Mouse (Mus musculus) layer of hippocampus, adult 8-10 months (tissue): Measurements from ENCODE around the gene Gorasp2. TPM values are rescaled to one million over a fixed set of nuclear protein-coding genes. Genes with fewer than 3 reads are reported as not detected.

ENCODE experiments used
- DNase-seq, 2 experiments: peaks; one replicate each; pipeline ENCODE4 v3.0.0; 2022; ENCODE audit warnings: low spot score in 2 of 2
- total RNA-seq, 4 experiments: library from RNA; stranded (reverse); gene quantifications; 2 replicates each; pipeline ENCODE4 v1.2.4; 2022

Gene Gorasp2
- total RNA-seq, 4 experiments from 2014 or later, result 97.9 to 104 (median 103) TPM

DNA sequence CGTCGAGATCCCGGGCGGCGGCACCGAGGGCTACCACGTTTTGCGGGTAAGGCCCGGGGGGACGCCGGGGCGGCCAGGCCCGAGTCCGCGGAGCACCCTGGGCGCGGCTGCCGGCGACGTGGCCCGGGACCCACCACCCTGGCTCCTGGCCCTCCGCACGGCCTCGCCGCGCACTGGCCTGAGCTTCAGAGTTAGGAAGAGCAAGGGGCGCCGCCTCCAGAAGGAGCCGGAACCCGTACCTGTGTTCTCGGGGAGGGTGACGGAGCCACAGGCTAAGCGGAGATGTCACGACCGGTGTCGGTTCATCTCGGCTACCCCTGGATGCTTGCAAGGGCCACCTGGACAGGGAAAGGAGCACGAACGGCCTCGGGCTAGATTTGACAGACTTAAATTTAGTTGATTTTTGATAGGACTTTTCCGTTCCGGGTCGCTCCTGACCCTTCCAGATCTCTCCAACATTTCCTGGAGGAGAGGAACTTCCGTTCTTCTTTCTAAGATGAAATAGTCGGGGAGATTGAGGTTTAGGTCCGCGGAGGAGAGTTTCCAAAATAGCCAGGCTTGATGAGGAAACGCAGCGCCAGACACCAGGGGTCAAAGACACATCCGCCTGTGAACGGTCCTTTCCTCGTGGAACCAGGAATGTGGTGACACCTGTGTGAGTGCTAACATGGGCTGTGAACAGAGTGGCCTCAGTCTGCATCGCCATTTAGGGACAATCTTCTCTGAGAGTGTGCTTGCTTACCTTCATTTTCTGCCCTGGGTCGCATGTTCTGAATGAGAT is 529 bp downstream of the Gorasp2 start, which contains the start of gene Gm26558:
Gm26558 (minus strand) TSS at position 394 of the 781 bp plus-strand sequence.
- no peak for DNase-seq

DNA sequence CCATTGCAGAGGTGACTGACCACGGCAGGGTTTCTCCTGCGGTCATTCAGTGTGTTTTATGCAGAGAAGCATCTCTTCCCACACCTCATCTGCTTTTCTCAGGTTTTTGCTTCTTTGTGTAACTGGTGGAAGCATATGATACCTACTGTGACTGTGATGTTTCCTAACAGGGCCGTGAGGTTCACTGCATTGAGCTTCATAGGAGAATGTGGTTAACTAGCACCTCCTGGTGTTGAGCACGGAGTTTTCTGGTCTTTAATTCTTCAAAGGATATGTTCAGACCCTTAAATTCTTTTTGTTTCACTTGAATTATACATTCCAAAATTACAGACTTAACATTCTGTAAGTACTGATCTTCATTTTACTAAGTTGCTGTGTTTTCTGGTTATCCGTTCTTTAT is 2.4 kb downstream of the Gorasp2 start:
- no peak for DNase-seq

DNA sequence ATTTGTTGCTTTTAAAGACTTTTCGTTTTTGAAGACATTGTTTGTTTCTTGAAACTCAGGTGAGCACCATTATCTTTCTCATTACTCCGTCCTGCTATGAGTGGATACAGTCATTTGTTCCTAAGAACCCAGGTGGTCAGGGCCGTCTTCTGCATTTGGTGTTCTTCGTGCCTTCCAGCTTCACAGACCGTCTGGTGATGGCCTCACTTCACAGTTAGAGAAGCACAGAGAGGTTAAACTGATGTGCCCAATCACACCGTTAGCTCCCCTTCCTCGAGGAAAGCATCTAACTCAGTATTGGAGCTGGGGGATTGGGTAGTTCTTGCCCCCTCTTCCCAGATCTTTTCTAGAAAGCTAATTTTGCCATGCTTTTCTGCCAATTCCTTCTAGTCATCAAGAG is 5.6 kb downstream of the Gorasp2 start:
- DNase-seq, result no peak

- no peak for DNase-seq
Measured at GRCm38 (mm10) chr2:70669241-70669640, 7.9 kb downstream of the Gorasp2 start.

DNA sequence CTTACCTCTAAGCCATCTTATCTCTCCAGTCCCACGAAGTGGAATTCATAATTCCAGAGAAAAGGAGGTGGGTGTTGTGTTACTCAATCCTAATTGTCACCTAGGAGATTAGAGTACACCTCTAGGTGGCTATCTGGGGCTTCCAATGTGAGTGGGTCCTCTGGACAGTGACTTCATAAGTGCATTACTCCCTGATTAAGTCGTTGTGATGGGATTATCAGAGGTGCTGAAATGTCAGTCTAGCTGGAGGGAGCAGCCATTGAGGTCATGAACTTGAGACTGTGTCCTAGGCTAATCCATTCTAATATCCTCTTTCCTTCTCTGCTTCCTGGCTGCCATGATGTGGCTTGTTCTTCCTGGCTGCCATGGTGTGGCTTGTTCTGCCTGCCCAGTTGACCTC is 8.5 kb downstream of the Gorasp2 start:
- no peak for DNase-seq

DNA sequence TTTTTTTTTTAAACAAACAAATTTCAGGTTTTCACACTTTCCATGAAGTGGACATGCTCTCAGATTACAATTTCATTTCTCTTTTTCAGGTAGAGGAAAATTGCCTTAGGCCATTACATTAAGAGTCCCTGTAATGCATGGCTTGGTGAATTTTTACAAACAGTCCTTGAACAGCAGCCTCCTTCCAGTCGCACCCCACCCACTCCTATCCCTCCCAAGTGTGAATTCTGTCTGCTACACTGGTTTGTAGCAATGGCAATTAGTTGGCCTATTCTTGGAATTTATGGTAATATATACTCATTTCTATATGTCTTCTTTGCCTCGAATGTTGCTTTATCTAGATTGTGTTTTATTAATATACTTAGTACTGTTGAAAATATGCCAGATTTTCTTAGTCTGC is 11.1 kb downstream of the Gorasp2 start:
- no peak for DNase-seq

GRCm38 (mm10) chr2:70673445-70674126 is 12.2 kb downstream of the Gorasp2 start:
- no peak for DNase-seq

GRCm38 (mm10) chr2:70682324-70682723 is 20.9 kb downstream of the Gorasp2 start:
- DNase-seq, result no peak

DNA sequence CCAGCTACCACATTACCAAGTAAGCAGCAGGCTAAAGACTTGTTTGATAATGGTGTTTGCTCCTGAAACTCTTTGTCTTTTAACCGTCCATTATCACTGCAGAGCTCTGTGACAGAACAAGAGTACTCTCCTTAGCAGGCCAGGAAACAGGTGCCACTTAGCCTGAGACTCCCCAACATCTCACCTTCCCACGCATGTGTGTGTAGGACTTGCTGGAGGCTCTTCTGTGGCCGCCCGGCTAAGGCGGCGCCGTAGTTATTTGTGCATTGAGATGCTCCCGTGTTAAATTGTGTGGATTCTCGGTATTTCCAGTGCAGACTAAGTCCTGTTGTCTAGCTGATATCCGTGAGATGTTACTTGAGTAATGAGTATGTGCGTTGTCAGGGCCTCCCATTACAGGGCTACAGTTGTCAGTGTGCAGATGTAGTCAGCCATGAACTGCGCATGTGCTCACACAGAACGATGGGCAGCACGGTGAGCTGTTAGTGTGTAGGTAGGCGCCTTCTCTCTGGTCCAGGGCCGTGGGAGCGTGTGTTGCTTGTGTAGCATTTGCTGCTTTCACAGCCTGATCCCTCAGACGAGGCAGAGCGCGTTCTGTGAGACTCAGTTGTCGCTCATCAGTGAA is 27.2 kb downstream of the Gorasp2 start:
- DNase-seq, result no peak

GRCm38 (mm10) chr2:70690195-70690594 is 28.8 kb downstream of the Gorasp2 start:
- no peak for DNase-seq

- no peak for DNase-seq
Measured at GRCm38 (mm10) chr2:70695712-70696111, 34.3 kb downstream of the Gorasp2 start.

DNA sequence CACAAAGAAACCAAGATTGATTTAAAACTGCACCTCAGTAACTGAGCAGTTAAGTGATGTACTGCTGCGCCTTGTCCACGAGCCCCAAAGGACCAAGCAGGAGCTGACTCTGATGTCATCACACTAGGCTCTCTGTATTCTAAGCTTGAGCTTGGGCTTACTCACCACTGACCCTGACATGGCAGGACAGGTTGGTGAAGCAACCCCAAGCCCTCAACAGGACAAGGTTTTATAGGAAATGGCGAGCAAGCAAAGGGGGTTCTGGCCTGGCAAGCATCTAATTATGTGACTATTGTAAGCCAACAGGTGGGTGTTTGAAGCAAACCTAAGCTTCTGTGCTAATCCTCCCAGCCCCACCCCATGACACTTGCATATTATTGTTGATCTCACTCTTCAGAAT is 39.5 kb downstream of the Gorasp2 start:
- DNase-seq, result no peak

DNA sequence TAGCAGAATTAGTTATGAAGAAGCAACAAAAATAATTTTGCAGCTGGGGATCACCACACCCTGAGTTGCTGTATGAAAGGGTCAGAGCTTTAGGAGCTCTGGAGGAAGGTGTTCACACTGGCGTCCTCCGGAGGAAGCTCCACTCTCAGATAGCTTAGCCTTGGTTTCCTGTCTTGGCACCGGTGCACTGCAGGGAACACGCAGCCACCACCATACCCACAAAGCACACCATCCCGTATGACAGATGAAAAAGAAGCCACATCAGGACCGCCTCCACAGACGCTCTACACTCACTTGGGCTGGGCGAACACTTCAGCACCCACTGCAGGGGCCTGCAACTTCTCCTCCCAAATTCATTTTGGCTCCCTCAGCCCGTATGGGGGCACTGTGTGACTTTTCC is 40.2 kb downstream of the Gorasp2 start:
- DNase-seq, result no peak

DNA sequence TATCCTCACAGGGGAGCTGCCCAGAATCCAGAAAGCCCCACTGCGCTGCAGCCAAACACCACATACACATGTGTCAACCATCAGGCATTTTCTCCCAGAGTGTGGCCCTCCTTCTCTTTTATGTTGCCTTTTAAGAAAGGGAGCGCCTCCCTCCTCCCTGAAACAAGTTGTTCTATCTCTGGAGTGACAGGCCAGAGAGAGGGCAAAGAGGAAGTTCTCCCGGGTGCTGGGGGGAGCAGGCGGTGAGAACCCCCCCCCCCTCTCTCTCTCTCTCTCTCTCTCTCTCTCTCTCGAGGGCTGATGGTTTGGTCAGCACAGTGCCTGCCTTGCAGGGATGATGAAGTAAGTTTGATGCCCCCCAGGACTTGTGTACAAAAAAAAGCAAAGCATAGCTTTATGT is 41.0 kb downstream of the Gorasp2 start:
- DNase-seq, result no peak

DNA sequence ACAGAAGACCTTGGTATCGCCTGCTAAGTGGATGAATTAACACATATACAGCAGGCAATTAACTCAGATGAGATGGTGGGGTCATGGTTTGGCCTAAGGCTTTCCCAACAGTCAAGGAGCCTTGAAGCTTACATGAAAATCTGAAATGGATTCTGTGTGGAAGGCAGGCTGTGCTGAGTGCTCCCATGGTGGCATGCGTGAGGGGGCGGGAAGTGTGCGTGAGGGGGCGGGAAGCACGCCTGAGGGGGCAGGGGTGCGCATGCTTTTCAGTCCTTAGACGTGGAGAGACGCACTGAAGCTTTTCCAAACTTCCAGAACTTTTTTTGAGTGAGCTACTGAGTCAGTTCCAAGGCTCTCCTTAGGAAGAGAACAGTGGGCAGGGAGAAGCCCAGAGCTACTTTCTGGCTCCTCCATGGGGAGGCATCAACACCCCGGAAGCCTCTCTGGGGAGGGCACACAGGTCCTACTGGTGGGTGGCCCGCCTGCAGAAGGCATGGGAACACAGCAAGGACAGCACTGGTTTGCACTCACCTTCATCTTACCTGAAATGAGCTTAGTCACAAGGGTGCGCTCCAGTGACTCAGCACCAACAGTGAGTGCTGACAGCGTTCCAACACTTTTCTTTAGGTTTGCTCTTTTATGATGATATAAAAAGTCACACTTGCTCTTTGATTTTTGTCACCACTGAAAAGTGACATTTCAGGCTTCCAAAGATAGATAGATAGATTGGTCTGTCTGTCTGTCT is 47.8 kb downstream of the Gorasp2 start:
- no peak for DNase-seq

- no peak for DNase-seq
Measured at GRCm38 (mm10) chr2:70710236-70710635, 48.9 kb downstream of the Gorasp2 start.

GRCm38 (mm10) chr2:70710878-70711277 is 49.5 kb downstream of the Gorasp2 start:
- no peak for DNase-seq

DNA sequence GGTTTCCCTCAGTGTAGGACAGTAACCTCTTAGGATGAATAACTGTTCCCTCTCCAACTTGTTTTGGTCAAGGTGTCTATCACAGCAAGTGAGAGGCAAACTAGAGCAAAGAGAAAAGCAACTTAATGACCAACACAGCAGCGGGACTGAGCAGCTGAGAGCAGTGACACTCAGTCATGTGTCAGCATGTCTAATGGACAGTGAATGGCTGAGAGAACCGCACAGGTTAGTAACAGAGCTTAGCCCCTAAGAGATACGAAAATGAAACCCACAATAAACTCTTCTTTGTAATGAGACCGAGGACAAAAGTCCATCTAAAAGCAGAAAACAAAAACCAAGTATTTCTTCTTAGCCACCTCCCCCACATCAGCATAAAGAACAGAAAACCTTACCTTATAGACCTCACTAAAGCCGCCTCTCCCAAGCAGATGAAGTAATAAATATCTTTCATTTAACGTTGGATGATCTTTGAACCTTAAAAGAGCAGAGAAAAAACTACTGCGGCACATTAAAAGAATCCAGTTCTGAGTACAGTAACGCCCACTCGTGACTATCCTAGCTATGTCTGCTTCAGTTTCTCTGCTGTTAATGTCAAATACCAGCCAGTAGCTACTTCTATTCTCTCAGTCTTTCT is 62.4 kb downstream of the Gorasp2 start:
- no peak for DNase-seq

- no peak for DNase-seq
Measured at GRCm38 (mm10) chr2:70727089-70727488, 65.7 kb downstream of the Gorasp2 start.

DNA sequence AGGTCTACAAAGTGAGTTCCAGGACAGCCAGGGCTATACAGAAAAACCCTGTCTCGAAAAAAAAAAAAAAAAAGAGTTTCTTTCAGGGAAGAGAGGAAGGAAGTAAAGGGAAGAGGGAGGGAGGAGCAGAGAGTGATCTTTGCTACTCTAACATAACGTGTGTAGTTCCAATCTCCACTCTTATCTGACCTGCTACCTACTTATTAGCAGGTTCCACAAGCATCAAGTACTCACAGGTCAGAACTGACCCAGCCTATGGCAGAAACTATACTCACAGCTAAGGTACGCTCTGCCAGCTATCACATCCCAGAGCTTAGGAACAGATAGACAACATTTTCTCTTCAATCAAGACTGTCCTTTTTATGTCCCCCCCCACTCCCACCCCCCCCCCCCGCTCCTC is 74.2 kb downstream of the Gorasp2 start:
- DNase-seq, result no peak

GRCm38 (mm10) chr2:70736008-70736407 is 74.6 kb downstream of the Gorasp2 start:
- no peak for DNase-seq
